Mouse (Mus musculus): ENCODE data around the gene Shmt1.
"Not testable (repeated sequence)": the region's sequence is repeated elsewhere in the genome, so short reads cannot be mapped to it uniquely, and the experiment has no call there.

Gene Shmt1

GRCm38 (mm10) chr11:60811618-60812017 lies at the start of gene Shmt1:
Shmt1 (minus strand) TSS chr11:60811718.
- DNase-seq = not testable (repeated sequence)

GRCm38 (mm10) chr11:60856587-60856986 lies 45.1 kb upstream of the Shmt1 start:
- no peak for DNase-seq

- no peak for DNase-seq
Measured at GRCm38 (mm10) chr11:60845415-60845814, 33.9 kb upstream of the Shmt1 start.

- no peak for DNase-seq
Measured at GRCm38 (mm10) chr11:60843412-60843811, 31.9 kb upstream of the Shmt1 start.

GRCm38 (mm10) chr11:60841467-60842200 lies 30.1 kb upstream of the Shmt1 start:
- no peak for DNase-seq

- no peak for DNase-seq
Measured at GRCm38 (mm10) chr11:60837644-60838406, 26.3 kb upstream of the Shmt1 start.

- DNase-seq = no peak
Measured at GRCm38 (mm10) chr11:60836897-60837296, 25.4 kb upstream of the Shmt1 start.

- peak; percentile 90 for DNase-seq
Measured at GRCm38 (mm10) chr11:60830433-60831052, 19.0 kb upstream of the Shmt1 start, which contains the start of gene Dhrs7b. Dhrs7b (plus strand) TSS chr11:60830631.

- no peak for DNase-seq
Measured at GRCm38 (mm10) chr11:60828903-60829302, 17.4 kb upstream of the Shmt1 start.

GRCm38 (mm10) chr11:60827241-60827945 lies 15.9 kb upstream of the Shmt1 start:
- DNase-seq = no peak

GRCm38 (mm10) chr11:60826700-60827099 lies 15.2 kb upstream of the Shmt1 start:
- DNase-seq = no peak

- no peak for DNase-seq
Measured at GRCm38 (mm10) chr11:60825191-60825590, 13.7 kb upstream of the Shmt1 start.

- no peak for DNase-seq
Measured at GRCm38 (mm10) chr11:60823771-60824170, 12.3 kb upstream of the Shmt1 start.

GRCm38 (mm10) chr11:60816398-60816797 lies 4.9 kb upstream of the Shmt1 start:
- DNase-seq = no peak

- peak; percentile 86 to 93 for DNase-seq
Measured at GRCm38 (mm10) chr11:60811054-60811460, 461 bp downstream of the Shmt1 start.

- no peak for DNase-seq
Measured at GRCm38 (mm10) chr11:60810046-60810965, 1.2 kb downstream of the Shmt1 start.

- DNase-seq = no peak
Measured at GRCm38 (mm10) chr11:60809546-60809945, 2.0 kb downstream of the Shmt1 start.

GRCm38 (mm10) chr11:60808286-60809070 lies 3.0 kb downstream of the Shmt1 start:
- no peak for DNase-seq

- DNase-seq = no peak
Measured at GRCm38 (mm10) chr11:60800892-60801291, 10.6 kb downstream of the Shmt1 start.

GRCm38 (mm10) chr11:60799977-60800376 lies 11.5 kb downstream of the Shmt1 start:
- DNase-seq = no peak

- no peak for DNase-seq
Measured at GRCm38 (mm10) chr11:60796342-60796741, 15.2 kb downstream of the Shmt1 start.

All from cerebellum, postnatal 25 days (tissue).